Mouse (Mus musculus) bone marrow macrophage, adult 2 months (primary cell): ENCODE measurements around the gene Tarbp2.

Source experiments
- CTCF ChIP-seq: IDR thresholded peaks from 2 replicates; pipeline ENCODE4 v1.5.1; 2012; ENCODE audit warnings: low read depth, mild to moderate bottlenecking, low read length, moderate library complexity
- POLR2A ChIP-seq: IDR thresholded peaks from 2 replicates; pipeline ENCODE4 v1.6.1; 2012; ENCODE audit warnings: mild to moderate bottlenecking, low read depth, low read length, borderline replicate concordance

DNA sequence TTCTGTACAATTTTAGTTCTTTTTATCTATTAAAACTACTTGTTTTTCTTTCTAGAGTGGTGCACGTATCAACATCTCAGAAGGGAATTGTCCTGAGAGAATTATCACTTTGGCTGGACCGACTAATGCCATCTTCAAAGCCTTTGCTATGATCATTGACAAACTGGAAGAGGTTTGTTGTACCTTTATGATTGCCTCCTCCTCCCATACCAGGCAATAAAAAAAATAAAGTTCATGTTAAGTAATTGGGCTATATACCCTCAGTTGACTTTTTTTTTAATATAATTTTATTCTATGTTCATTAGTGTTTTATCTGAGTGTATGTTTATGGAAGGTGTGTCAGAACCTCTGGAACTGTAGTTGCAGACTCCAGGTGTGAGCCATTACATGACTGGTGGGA, 43.5 kb upstream of the Tarbp2 start:
- TF ChIP-seq POLR2A: no peak
- TF ChIP-seq CTCF: no peak
